Mouse (Mus musculus) embryonic facial prominence, embryonic 13.5 days (tissue): ENCODE results near the gene Tomm40l. TPM values are rescaled to one million over a fixed set of nuclear protein-coding genes. Genes with fewer than 3 reads are reported as not detected.

Experiments
- ATAC-seq: fragments of 200-750 bp; cut with Nextera tagmentation; 2 replicates; pipeline ENCODE4 v1.8.0; 2017; ENCODE audit warnings: low read depth; ENCODE audit not compliant: insufficient number of reproducible peaks, insufficient read depth, low FRiP score, low TSS enrichment
- H3K27ac ChIP-seq: fragments of 300-500 bp; sonication (generic); 2 replicates; pipeline ENCODE4 v1.5.1; 2015; ENCODE audit warnings: moderate library complexity, mild to moderate bottlenecking, inconsistent platforms
- H3K27me3 ChIP-seq: fragments of 300-500 bp; sonication (generic); 2 replicates; pipeline ENCODE4 v1.6.1; 2015; ENCODE audit warnings: mild to moderate bottlenecking, inconsistent platforms
- H3K36me3 ChIP-seq: fragments of 300-500 bp; sonication (generic); 2 replicates; pipeline ENCODE4 v1.6.1; 2015; ENCODE audit warnings: mild to moderate bottlenecking, inconsistent platforms
- H3K4me1 ChIP-seq: fragments of 300-500 bp; sonication (generic); 2 replicates; pipeline ENCODE4 v1.6.1; 2015; ENCODE audit warnings: inconsistent platforms
- H3K4me2 ChIP-seq: fragments of 300-500 bp; sonication (generic); 2 replicates; pipeline ENCODE4 v1.6.1; 2015; ENCODE audit warnings: moderate library complexity, mild to moderate bottlenecking, inconsistent platforms
- H3K4me3 ChIP-seq: fragments of 300-500 bp; sonication (generic); 2 replicates; pipeline ENCODE4 v1.5.1; 2015; ENCODE audit warnings: mild to moderate bottlenecking, inconsistent platforms
- H3K9ac ChIP-seq: fragments of 300-500 bp; sonication (generic); 2 replicates; pipeline ENCODE4 v1.6.1; 2015; ENCODE audit warnings: mild to moderate bottlenecking, inconsistent platforms
- H3K9me3 ChIP-seq: fragments of 300-500 bp; sonication (generic); 2 replicates; pipeline ENCODE4 v1.6.1; 2016; ENCODE audit warnings: inconsistent platforms
- WGBS: fragments of 180-500 bp; shearing (Covaris S2); methylation state at CpG from one replicate; pipeline ENCODE4 v1.1.7; 2015; ENCODE audit warnings: mixed read lengths; 5-methylcytosine and 5-hydroxymethylcytosine counted together
- polyA plus RNA-seq: library from polyadenylated mRNA; unstranded; fragments of >200 nt; fragmentation: Nextera tagmentation; extraction: Ambion mirVana; gene quantifications from 2 replicates; pipeline ENCODE4 v1.2.1, GENCODE M21; 2015

Gene Tomm40l
- polyA plus RNA-seq, 1 experiment from 2014 or later, result 30.9 TPM

DNA sequence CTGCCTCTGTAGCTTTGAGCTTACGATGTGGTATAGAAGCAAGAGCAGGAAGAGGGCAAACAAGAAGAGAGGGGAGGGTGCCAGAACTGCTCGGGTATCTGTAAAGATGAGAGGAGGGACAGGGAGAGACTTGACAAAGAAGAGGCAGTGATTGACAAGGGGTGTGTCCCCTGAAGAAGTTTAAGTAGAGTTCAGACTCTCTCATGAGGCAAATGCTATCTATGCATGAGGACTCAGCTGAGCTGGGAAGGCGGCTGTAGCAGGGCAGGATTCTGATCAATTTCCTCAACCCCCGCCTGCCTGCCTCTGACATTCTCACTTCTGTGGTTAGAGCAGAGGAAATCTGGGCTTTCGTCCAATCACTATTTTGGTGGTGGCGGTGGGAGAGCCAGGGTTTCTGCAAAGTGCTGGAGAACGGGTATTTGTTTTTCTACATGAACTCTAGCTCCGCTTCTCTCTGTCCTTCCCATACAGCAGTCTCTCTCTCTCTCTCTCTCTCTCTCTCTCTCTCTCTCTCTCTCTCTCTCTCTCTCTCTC is 40.3 kb upstream of the Tomm40l start:
- Histone ChIP-seq H3K9ac (0 out of 2 replicates have a peak overlapping the region, but pooled peaks have one; percentile 46), H3K36me3 (peaks cover 24% of the 10 kb centered on the region), H3K27ac (peak overlapping the region; percentile 93), H3K9me3 (no peaks in the 10 kb centered on the region), H3K27me3 (no peaks in the 10 kb centered on the region), H3K4me2 (peak overlapping the region; percentile 59), H3K4me3 (peak overlapping the region; percentile 28), H3K4me1 (peaks cover 26% of the 10 kb centered on the region)
- peak; percentile 77 for ATAC-seq
- 2% methylated on average over 8 of the region's 8 CpGs for WGBS

DNA sequence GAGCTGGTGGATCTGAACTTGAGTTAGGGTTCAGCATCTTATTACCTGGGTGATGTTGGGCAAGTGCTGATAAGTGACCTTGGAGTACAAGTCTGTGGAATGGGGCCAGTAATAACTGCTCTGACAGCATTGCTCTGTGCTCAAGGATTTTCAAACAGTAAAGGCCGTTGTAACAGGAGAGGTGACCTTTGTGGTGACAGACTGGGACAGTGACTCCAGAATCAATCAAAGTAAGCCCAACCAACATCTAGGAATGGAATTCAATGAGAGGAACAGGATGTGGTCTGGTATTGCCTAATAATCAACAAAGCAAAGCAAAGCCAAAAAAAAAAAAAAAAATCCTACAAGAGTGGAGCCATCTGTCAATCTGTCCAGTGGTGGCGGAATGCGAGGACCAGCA is 38.0 kb upstream of the Tomm40l start:
- Histone ChIP-seq H3K27me3 (no peaks in the 10 kb centered on the region), H3K27ac (no peak overlapping the region), H3K4me3 (no peak overlapping the region), H3K36me3 (peaks cover 45% of the 10 kb centered on the region), H3K9me3 (no peaks in the 10 kb centered on the region), H3K9ac (no peak overlapping the region), H3K4me1 (peaks cover 26% of the 10 kb centered on the region), H3K4me2 (no peak overlapping the region)
- no peak for ATAC-seq
- 80% methylated on average over 3 of the region's 3 CpGs for WGBS

DNA sequence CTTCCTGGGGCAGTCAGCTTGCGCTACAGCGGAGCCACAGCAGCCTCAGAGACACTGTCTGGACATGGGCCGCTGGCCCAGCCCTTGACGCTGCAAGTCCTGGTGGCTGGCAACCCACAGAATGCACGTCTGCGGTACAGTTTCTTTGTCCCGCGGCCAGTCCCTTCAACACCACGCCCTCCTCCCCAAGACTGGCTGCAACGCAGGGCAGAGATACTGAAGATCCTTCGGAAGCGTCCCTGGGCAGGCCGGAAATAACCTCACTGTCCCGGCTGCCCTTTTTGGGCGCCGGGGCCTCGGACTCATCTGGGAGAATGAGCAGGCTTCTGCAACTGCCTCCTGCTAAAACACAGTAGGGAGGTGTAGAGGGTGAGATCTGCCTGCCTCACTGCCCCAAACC is 36.6 kb upstream of the Tomm40l start:
- no peak overlapping the region for H3K27ac ChIP-seq
- H3K4me1 ChIP-seq, result peaks cover 27% of the 10 kb centered on the region
- no peak for ATAC-seq
- 88% methylated on average over 17 of the region's 17 CpGs for WGBS
- no peak overlapping the region for H3K4me3 ChIP-seq
- peaks cover 56% of the 10 kb centered on the region for H3K36me3 ChIP-seq
- no peaks in the 10 kb centered on the region for H3K27me3 ChIP-seq
- no peak overlapping the region for H3K9ac ChIP-seq
- no peaks in the 10 kb centered on the region for H3K9me3 ChIP-seq
- no peak overlapping the region for H3K4me2 ChIP-seq

DNA sequence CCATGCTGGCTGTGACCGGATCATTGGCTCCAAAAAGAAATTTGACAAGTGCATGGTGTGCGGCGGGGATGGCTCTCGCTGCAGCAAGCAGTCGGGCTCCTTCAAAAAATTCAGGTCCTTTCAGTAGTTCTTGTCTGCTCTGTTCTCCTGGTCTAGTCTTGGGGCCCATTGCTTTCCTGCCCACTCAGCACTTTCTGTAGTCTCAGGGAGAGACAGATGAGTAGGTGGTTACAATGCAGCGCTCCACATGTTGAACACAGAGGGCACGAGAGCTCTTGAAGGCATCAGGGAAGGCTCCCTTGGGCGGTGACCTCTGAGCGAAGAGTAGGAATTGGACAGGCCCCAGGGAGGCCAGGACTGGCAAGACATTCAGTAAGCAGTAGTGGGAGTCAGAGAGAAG is 35.5 kb upstream of the Tomm40l start:
- Histone ChIP-seq H3K27me3 (no peaks in the 10 kb centered on the region), H3K36me3 (peaks cover 67% of the 10 kb centered on the region)

DNA sequence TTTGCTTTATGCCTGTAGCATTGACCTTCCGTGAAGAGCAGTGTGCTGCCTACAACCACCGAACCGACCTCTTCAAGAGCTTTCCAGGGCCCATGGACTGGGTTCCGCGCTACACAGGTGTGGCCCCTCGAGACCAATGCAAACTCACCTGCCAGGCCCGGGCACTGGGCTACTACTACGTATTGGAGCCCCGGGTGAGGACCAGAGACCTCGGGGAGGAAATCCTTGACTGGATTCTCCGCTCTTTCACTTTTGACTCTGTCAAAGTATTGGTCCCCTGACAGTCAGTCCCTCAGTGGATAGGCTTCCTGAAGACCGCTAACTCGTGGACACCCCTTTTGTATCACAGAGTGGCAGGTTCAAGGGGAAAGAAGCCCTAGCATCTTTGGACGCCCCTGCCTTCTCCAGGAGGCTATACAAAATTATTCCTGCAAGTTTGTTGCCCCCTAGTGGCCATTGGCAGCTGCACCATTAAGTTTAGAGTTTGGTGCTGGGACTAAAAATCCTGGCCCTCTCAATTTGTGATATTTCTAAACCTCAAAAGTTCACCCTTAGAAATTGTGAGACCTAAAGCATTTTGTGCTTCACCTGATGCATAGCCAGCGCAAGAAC is 34.7 kb upstream of the Tomm40l start:
- 72% methylated on average over 15 of the region's 15 CpGs for WGBS
- no peaks in the 10 kb centered on the region for H3K9me3 ChIP-seq
- no peak for ATAC-seq
- H3K4me1 ChIP-seq, result peaks cover 32% of the 10 kb centered on the region
- H3K27me3 ChIP-seq, result no peaks in the 10 kb centered on the region
- no peak overlapping the region for H3K4me2 ChIP-seq
- H3K4me3 ChIP-seq, result no peak overlapping the region
- H3K9ac ChIP-seq, result no peak overlapping the region
- no peak overlapping the region for H3K27ac ChIP-seq
- peaks cover 67% of the 10 kb centered on the region for H3K36me3 ChIP-seq

More for the DNA sequence above, 35.5 kb upstream of the Tomm40l start:
- Histone ChIP-seq H3K4me1 (peaks cover 32% of the 10 kb centered on the region), H3K9ac (no peak overlapping the region), H3K9me3 (no peaks in the 10 kb centered on the region), H3K27ac (no peak overlapping the region), H3K4me3 (no peak overlapping the region), H3K4me2 (no peak overlapping the region)
- 86% methylated on average over 9 of the region's 9 CpGs for WGBS
- no peak for ATAC-seq

DNA sequence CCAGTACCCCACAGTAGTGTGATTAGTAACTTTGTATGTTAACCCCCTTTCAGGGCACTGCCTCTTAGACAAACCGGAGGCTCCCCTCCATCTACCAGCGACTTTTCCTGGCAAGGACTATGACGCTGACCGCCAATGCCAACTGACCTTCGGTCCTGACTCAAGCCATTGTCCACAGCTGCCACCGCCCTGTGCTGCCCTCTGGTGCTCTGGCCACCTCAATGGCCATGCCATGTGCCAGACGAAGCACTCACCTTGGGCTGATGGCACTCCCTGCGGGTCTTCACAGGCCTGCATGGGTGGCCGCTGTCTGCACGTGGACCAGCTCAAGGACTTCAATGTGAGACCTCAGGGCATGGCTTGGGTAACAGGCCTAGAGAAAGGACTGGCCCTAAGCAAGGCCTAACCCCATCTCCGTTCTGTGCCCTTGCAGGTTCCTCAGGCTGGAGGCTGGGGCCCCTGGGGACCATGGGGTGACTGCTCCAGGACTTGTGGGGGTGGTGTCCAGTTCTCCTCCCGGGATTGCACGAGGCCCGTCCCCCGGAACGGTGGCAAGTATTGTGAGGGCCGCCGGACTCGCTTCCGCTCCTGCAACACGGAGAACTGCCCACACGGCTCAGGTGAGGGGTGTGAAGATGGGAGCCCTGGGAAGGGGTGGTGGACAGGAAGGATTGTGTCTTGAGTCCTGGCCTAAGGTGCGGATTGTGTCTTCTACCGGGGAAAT is 33.9 kb upstream of the Tomm40l start:
- WGBS, result 90% methylated on average over 24 of the region's 24 CpGs
- H3K9ac ChIP-seq, result no peak overlapping the region
- H3K4me2 ChIP-seq, result no peak overlapping the region
- no peaks in the 10 kb centered on the region for H3K9me3 ChIP-seq
- peaks cover 67% of the 10 kb centered on the region for H3K36me3 ChIP-seq
- H3K27ac ChIP-seq, result no peak overlapping the region
- H3K4me1 ChIP-seq, result peaks cover 34% of the 10 kb centered on the region
- no peaks in the 10 kb centered on the region for H3K27me3 ChIP-seq
- H3K4me3 ChIP-seq, result no peak overlapping the region
- ATAC-seq, result no peak

DNA sequence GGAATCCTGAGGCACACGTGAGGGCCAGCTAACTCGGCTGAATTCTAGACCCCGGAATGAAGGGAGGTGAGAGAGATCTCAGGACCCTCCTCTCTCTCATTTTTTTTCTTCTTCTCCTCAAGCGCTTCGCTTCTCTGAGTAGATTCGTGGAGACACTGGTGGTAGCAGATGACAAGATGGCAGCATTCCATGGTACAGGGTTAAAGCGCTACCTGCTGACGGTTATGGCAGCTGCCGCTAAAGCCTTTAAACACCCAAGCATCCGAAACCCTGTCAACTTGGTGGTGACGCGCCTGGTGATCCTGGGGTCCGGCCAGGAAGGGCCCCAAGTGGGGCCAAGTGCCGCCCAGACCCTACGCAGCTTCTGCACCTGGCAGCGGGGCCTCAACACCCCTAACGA is 30.1 kb upstream of the Tomm40l start:
- Histone ChIP-seq H3K27me3 (no peaks in the 10 kb centered on the region), H3K4me2 (peak overlapping the region; percentile 84), H3K9ac (peak overlapping the region; percentile 73), H3K4me1 (peaks cover 65% of the 10 kb centered on the region), H3K4me3 (peak overlapping the region; percentile 52), H3K27ac (peak overlapping the region; percentile 96), H3K9me3 (no peaks in the 10 kb centered on the region), H3K36me3 (peaks cover 41% of the 10 kb centered on the region)
- ATAC-seq, result no peak
- WGBS, result 33% methylated on average over 17 of the region's 17 CpGs

DNA sequence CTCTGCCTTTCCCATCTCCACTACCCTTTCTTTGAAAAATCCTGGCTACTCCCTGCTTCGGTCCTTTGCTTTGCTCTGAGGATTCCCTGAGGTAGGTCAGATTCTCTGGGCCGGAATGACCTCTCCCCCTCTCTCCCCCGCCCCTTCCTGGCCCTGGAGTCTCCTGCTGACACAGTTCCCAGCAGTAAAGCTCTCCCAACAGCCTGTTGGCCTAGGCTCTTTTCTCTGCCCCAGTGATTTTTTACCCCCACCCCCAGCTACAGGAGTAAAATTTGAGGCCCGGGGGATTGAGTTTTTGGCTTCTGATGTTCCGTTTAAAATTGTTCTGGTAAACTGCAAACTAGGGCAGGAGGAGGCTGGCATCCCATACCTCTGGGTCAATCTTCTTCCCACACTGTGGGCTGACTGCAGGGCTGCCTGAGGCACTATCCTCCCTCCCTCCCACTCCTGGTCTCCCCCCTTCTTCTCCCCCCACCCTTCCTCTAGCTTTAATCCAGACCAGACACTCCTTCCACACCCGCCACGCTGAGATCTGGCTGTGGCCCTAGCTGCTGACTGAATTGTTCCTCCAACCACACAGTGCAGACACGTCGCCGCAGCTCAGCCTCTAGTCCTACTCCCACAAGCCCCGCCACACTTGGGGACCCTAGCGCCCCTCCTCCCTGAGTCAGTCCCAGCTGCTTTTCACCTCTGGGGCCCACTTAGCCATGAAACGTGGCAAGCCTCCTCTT is 29.4 kb upstream of the Tomm40l start:
- peak; percentile 50 for ATAC-seq
- Histone ChIP-seq H3K36me3 (peaks cover 36% of the 10 kb centered on the region), H3K27ac (peak overlapping the region; percentile 96), H3K4me1 (peaks cover 67% of the 10 kb centered on the region), H3K27me3 (no peaks in the 10 kb centered on the region), H3K9me3 (no peaks in the 10 kb centered on the region), H3K4me2 (peak overlapping the region; percentile 84), H3K9ac (peak overlapping the region; percentile 73), H3K4me3 (peak overlapping the region; percentile 52)
- WGBS, result 2% methylated on average over 13 of the region's 13 CpGs

DNA sequence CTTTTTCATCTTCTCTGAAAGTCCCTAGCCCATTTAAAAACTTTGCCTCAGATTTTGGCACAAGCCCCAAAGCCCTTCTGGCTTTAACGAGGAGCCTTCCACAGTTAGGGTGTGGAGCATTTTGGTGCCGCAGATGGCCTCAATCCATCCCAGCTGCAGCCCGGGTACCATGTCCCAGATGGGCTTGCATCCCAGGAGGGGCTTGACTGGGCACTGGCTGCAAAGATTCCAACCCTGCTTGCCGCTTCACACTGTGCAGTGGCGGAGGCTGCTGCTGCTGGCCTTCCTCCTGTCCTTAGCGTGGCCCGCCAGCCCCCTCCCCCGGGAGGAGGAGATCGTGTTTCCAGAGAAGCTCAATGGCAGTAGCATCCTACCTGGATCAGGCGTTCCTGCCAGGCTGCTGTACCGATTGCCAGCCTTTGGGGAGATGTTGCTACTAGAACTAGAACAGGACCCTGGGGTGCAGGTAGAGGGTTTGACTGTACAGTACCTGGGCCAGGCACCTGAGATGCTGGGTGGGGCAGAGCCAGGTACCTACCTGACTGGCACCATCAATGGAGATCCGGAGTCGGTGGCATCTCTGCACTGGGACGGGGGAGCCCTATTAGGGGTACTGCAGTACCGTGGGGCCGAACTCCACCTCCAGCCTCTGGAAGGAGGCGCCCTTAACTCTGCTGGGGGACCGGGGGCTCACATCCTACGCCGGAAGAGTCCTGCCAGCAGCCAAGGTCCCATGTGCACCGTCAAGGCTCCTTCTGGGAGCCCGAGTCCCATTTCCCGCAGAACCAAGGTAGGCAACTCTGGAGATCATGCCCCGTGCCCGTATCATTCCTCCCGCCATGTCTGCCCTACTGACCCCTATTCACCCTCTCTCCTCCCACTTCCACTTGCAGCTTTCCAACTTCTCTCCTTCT is 28.6 kb upstream of the Tomm40l start, which contains the start of gene Ndufs2:
Ndufs2 (minus strand) TSS at position 709 of the 914 bp plus-strand sequence.
- Histone ChIP-seq H3K4me3 (peak within 1 kb of the TSS; percentile 52), H3K4me2 (peak within 1 kb of the TSS; percentile 84), H3K27me3 (no peaks in the 10 kb centered on the region), H3K36me3 (peaks cover 28% of the 10 kb centered on the region), H3K9ac (peak within 1 kb of the TSS; percentile 73), H3K9me3 (no peaks in the 10 kb centered on the region), H3K27ac (peak within 1 kb of the TSS; percentile 96), H3K4me1 (peaks cover 72% of the 10 kb centered on the region)
- 5% methylated on average over 26 of the region's 26 CpGs for WGBS
- no peak for ATAC-seq

DNA sequence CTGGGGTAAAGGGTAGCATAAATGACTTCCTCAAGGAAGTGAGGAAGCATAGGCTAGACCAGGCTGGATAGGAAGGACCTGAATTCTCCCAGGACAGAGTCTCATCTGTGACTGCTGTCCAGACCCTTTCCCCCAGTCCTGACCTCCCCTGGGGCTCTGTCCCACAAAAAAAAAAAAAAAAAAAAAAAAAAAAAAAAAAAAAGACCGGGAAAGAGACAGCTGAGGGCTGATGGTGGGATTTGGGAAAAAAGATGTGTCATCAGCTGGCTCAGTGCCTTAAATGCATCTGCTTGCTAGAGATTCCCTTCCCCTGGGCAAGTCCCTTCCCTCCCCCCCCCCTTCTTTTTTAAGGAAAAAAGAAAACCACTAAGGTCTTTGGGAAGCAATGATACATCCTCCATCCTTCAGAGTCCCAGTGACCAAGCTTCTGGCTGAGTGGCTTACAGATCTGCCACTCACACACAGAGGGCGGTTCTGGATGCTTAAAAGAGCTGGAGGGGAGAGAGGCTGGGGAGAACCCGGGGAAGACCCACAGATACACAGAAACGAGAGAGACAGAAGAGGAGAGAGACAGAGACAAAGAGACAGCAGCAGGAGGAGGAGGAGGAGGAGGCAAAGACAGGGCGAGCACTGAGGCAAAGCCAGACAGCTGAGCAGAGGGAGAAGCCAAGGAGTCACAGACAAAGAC is 27.7 kb upstream of the Tomm40l start, which contains the start of gene Adamts4:
Adamts4 (plus strand) TSS at position 509 of the 688 bp plus-strand sequence.
- H3K9ac ChIP-seq, result peak within 1 kb of the TSS; percentile 73
- H3K27me3 ChIP-seq, result no peaks in the 10 kb centered on the region
- H3K27ac ChIP-seq, result peak within 1 kb of the TSS; percentile 96
- peak within 1 kb of the TSS; percentile 52 for H3K4me3 ChIP-seq
- peak within 1 kb of the TSS; percentile 84 for H3K4me2 ChIP-seq
- WGBS, result 5% methylated on average over 5 of the region's 5 CpGs
- H3K36me3 ChIP-seq, result peaks cover 26% of the 10 kb centered on the region
- peaks cover 81% of the 10 kb centered on the region for H3K4me1 ChIP-seq
- H3K9me3 ChIP-seq, result no peaks in the 10 kb centered on the region
- ATAC-seq, result no peak
